Mouse (Mus musculus) T-cell, adult 66 days (primary cell): ENCODE measurements around the gene Tmem200a. TPM values are rescaled to one million over a fixed set of nuclear protein-coding genes. Genes with fewer than 3 reads are reported as not detected.

Experiments used
- total RNA-seq, 2 experiments: library from RNA; stranded (reverse); gene quantifications; 3 replicates in 1 of 2; 4 replicates in 1 of 2; pipeline ENCODE4 v1.2.4; 2023

Gene Tmem200a
- total RNA-seq = under 1 TPM in 1 of 2 experiments, not detected in 1; 0.18 TPM

DNA sequence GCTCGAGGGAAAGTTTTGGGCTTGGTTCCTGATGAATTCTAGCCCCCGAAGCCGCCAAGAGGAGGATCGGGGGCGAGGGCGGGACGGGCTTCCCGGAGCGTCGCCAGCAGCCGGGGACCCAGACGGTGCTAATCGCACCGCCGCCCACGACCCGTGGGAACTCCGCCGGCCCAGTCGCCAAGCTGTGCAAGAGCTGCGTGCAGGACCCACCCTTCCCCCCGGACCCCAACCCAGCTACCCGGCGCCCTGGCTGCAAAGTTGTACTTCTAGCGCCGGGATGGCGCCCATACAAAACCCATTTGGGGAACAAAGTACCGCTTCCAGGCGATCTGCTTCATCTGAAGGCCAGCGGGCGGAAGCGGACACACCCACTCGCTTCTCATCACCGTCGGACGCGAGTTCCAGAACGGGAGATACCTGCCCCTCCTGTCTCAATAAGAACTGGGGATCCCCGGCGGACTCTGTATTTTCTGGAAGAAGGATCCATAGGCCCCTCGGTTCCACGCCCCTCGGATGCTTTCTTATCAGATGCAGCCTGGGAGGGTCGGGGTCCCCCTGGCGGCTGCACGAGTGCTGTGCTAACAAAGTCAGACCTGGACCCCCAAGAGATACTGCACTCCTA, at the start of gene Tmem200a:
Gene Tmem200a (minus strand): TSS at position 532 of the 622 bp plus-strand sequence.

DNA sequence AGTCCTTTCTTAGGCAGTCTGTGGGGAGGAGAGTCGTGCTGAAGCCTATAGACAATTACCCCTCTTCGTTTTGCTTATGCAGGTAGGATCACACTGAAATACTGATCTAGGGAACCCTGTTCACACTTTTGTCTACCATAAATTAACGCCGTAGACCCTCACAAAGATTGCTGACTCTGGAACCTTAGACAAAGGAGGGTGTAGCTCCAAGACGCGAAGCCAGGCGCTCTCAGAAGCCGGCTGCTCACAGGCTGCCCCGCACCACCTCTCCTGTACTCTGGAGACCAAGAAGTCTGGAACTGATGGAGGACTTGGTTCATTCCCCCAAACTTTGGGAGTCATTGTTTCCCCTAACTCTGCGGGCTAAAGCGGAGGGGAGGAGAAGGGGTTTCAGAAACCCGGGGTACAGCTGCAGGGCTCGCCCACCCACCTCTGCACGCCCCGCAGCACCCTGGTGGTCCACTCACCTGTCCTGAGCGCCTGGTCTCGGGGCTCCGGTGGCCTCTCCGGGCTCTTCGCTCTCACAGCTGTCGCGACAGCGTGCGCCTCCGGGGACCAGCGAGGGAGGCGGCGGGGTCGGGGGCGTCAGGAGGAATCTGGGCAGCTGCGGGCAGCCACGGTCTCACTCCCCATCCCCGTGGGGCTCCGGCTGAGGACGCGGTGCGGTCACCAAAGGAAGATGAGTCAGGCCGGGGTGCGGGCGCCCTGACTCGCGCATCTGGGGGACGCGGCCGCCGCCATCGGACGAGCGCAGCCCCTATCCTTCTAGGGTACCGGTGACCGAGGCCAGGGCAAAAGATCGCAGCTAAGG, 976 bp downstream of the Tmem200a start, which contains the start of gene Gm9767:
Gene Gm9767 (plus strand): TSS at position 585 of the 811 bp plus-strand sequence.

Other genes with a start within 250 kb of the Tmem200a start
- not detected for gene Gm9767, start 797 bp downstream of the Tmem200a start, total RNA-seq
- gene Samd3, start 150.7 kb upstream of the Tmem200a start, total RNA-seq = 10 to 100 TPM in 1 of 2 experiments, 1 to 10 TPM in 1; 9.2 to 11.1 TPM